Mouse (Mus musculus): ENCODE data around the gene Zkscan3.

GRCm38 (mm10) chr13:21350593-21350992 is 52.0 kb downstream of the Zkscan3 start:
- TF ChIP-seq EP300 (IDR thresholded peaks at IDR 0.05; ENCODE audit: insufficient read depth, low read depth, low read length) = no peak
- no peak for TF ChIP-seq CTCF (IDR thresholded peaks at IDR 0.05)
- no peak for TF ChIP-seq POLR2A (IDR thresholded peaks at IDR 0.05; ENCODE audit: insufficient read depth, low read depth, low read length)
